Mouse (Mus musculus) liver, embryonic 14.5 days (tissue): Measurements from ENCODE around the gene Sh3d21. TPM values are rescaled to one million over a fixed set of nuclear protein-coding genes. Genes with fewer than 3 reads are reported as not detected.

ENCODE experiments used
- ATAC-seq: fragments of 200-750 bp; cut with Nextera tagmentation; 2 replicates; pipeline ENCODE4 v1.8.0; 2017; ENCODE audit warnings: moderate number of reproducible peaks, mild to moderate bottlenecking, moderate library complexity; ENCODE audit not compliant: insufficient read depth
- DNase-seq, 3 experiments: peaks; one replicate each; pipeline ENCODE4 v3.0.0-alpha.2; 2012 to 2013; ENCODE audit warnings: low read depth in 3 of 3, low spot score in 3 of 3
- H3K27ac ChIP-seq: fragments of 300-500 bp; sonication (generic); 2 replicates; pipeline ENCODE4 v1.5.1; 2014; ENCODE audit warnings: moderate library complexity, mild to moderate bottlenecking, control low read depth, inconsistent platforms
- H3K27me3 ChIP-seq: fragments of 300-500 bp; sonication (generic); 2 replicates; pipeline ENCODE4 v1.6.1; 2014; ENCODE audit warnings: mild to moderate bottlenecking, low read length, moderate library complexity; ENCODE audit not compliant: control insufficient read depth, insufficient read depth
- H3K36me3 ChIP-seq: fragments of 300-500 bp; sonication (generic); replicated peaks from 2 replicates; pipeline ENCODE4 v1.6.1; 2014; ENCODE audit warnings: low read depth; ENCODE audit not compliant: control insufficient read depth, insufficient read depth
- H3K4me1 ChIP-seq, 2 experiments: fragments of 200-500 bp in 1 of 2; fragments of 300-500 bp in 1 of 2; sonication (generic) in 1 of 2; replicated peaks; 2 replicates each; pipeline ENCODE4 v1.6.1; 2012 to 2014; ENCODE audit warnings: antibody characterized with exemption in 1 of 2, inconsistent platforms in 1 of 2, low read length in 1 of 2; ENCODE audit not compliant: control insufficient read depth in 2 of 2, insufficient read depth in 2 of 2
- H3K4me2 ChIP-seq: fragments of 300-500 bp; sonication (generic); 2 replicates; pipeline ENCODE4 v1.6.1; 2014; ENCODE audit warnings: low read depth, mild to moderate bottlenecking, control low read depth, moderate library complexity
- H3K4me3 ChIP-seq, 2 experiments: fragments of 200-500 bp in 1 of 2; fragments of 300-500 bp in 1 of 2; sonication (generic) in 1 of 2; 2 replicates each; pipeline ENCODE4 v1.5.1; 2012 to 2014; ENCODE audit warnings: low read depth in 2 of 2, low read length in 2 of 2, mild to moderate bottlenecking in 2 of 2, control low read depth in 1 of 2, inconsistent platforms in 1 of 2, moderate library complexity in 1 of 2; ENCODE audit not compliant: insufficient read depth in 1 of 2
- H3K9ac ChIP-seq: fragments of 300-500 bp; sonication (generic); replicated peaks from 2 replicates; pipeline ENCODE4 v1.6.1; 2014; ENCODE audit warnings: mild to moderate bottlenecking, control low read depth, moderate library complexity
- H3K9me3 ChIP-seq: fragments of 300-500 bp; sonication (generic); 2 replicates; pipeline ENCODE4 v1.6.1; 2016; ENCODE audit warnings: low read length, mixed read lengths; ENCODE audit not compliant: control insufficient read depth
- CTCF ChIP-seq: IDR thresholded peaks from 2 replicates; pipeline ENCODE4 v1.5.1; 2016; ENCODE audit warnings: antibody characterized with exemption, low read depth, control low read depth
- EP300 ChIP-seq: IDR thresholded peaks from 2 replicates; pipeline ENCODE4 v1.6.1; 2016; ENCODE audit warnings: antibody characterized with exemption, low read depth
- WGBS: fragments of 180-500 bp; shearing (Covaris S2); extraction: QIAGEN DNeasy Blood & Tissue Kit; methylation state at CpG from one replicate; pipeline ENCODE4 v1.1.7; 2014; ENCODE audit not compliant: insufficient replicate concordance; 5-methylcytosine and 5-hydroxymethylcytosine counted together
- polyA plus RNA-seq, 2 experiments: library from polyadenylated mRNA; depleted of rRNA in 1 of 2; stranded (reverse) in 1 of 2; unstranded in 1 of 2; fragments of >200 nt; fragmentation: Nextera tagmentation in 1 of 2; extraction: Ambion mirVana in 1 of 2; gene quantifications; 2 replicates each; pipeline versions ENCODE4 v1.2.1 to v1.2.3; 2012 to 2014

Gene Sh3d21
- polyA plus RNA-seq, 2 experiments: 0.46 to 0.93 TPM

GRCm38 (mm10) chr4:126163685-126164084 lies 394 bp upstream of the Sh3d21 start:
- no peak overlapping the region for H3K27ac ChIP-seq
- peak overlapping the region in 1 of 2 experiments; percentile 56; a peak in 1 of 4 replicates for H3K4me3 ChIP-seq
- peaks cover 31% of the 10 kb centered on the region for H3K36me3 ChIP-seq
- TF ChIP-seq EP300: no peak
- H3K4me1 ChIP-seq: peaks cover 4 to 9% of the 10 kb centered on the region in 2 experiments
- no peaks in the 10 kb centered on the region for H3K9me3 ChIP-seq
- peak overlapping the region; percentile 82 for H3K4me2 ChIP-seq
- ATAC-seq (no peak), DNase-seq (no peak)
- H3K9ac ChIP-seq: peak overlapping the region; percentile 3; the same call in 1 of the 2 replicates
- 53% methylated on average over 4 of the region's 4 CpGs for WGBS
- no peaks in the 10 kb centered on the region for H3K27me3 ChIP-seq

GRCm38 (mm10) chr4:126162544-126163066 lies 686 bp downstream of the Sh3d21 start:
- DNase-seq: peak; percentile 61 to 66 (median 64)

GRCm38 (mm10) chr4:126161986-126162385 lies 1.3 kb downstream of the Sh3d21 start:
- Histone ChIP-seq H3K4me2 (peak overlapping the region; percentile 82), H3K9me3 (no peaks in the 10 kb centered on the region), H3K36me3 (peaks cover 17% of the 10 kb centered on the region), H3K27ac (no peak overlapping the region), H3K4me1 (peaks cover 4 to 9% of the 10 kb centered on the region in 2 experiments), H3K27me3 (no peaks in the 10 kb centered on the region), H3K9ac (no peak overlapping the region), H3K4me3 (no peak overlapping the region)
- no peak for ATAC-seq
- DNase-seq: no peak
- 69% methylated on average over 9 of the region's 9 CpGs for WGBS
- TF ChIP-seq EP300: no peak
- TF ChIP-seq CTCF: no peak

More at GRCm38 (mm10) chr4:126162544-126163066, 686 bp downstream of the Sh3d21 start:
- Histone ChIP-seq H3K27me3 (no peaks in the 10 kb centered on the region), H3K36me3 (peaks cover 20% of the 10 kb centered on the region), H3K9ac (peak overlapping the region; percentile 65), H3K9me3 (no peaks in the 10 kb centered on the region), H3K27ac (no peak overlapping the region), H3K4me1 (peaks cover 4 to 9% of the 10 kb centered on the region in 2 experiments), H3K4me2 (peak overlapping the region; percentile 82), H3K4me3 (peak overlapping the region; percentile 45 to 56)
- peak; percentile 84 for ATAC-seq
- TF ChIP-seq EP300: no peak
- no peak for TF ChIP-seq CTCF
- under 1% methylated on average over 44 of the region's 44 CpGs for WGBS

- H3K4me2 ChIP-seq: no peak overlapping the region
- no peak overlapping the region for H3K4me3 ChIP-seq
- H3K36me3 ChIP-seq: peaks cover 11% of the 10 kb centered on the region
- WGBS: 77% methylated on average over 6 of the region's 6 CpGs
- ATAC-seq (no peak), DNase-seq (no peak)
- no peak overlapping the region for H3K9ac ChIP-seq
- peaks cover 4 to 9% of the 10 kb centered on the region in 2 experiments for H3K4me1 ChIP-seq
- no peak for TF ChIP-seq CTCF
- TF ChIP-seq EP300: no peak
- no peak overlapping the region for H3K27ac ChIP-seq
- no peaks in the 10 kb centered on the region for H3K9me3 ChIP-seq
- no peaks in the 10 kb centered on the region for H3K27me3 ChIP-seq
Measured at GRCm38 (mm10) chr4:126161456-126161855, 1.8 kb downstream of the Sh3d21 start.

GRCm38 (mm10) chr4:126160981-126161380 lies 2.3 kb downstream of the Sh3d21 start:
- Histone ChIP-seq H3K9ac (no peak overlapping the region), H3K9me3 (no peaks in the 10 kb centered on the region), H3K36me3 (peaks cover 7% of the 10 kb centered on the region), H3K27me3 (no peaks in the 10 kb centered on the region), H3K4me3 (no peak overlapping the region), H3K27ac (no peak overlapping the region), H3K4me1 (peaks cover 4 to 10% of the 10 kb centered on the region in 2 experiments), H3K4me2 (no peak overlapping the region)
- 75% methylated on average over 8 of the region's 8 CpGs for WGBS
- no peak for ATAC-seq
- no peak for DNase-seq
- no peak for TF ChIP-seq CTCF
- TF ChIP-seq EP300: no peak
